Mouse (Mus musculus): ENCODE data around the gene Abhd14b. TPM values are rescaled to one million over a fixed set of nuclear protein-coding genes. Genes with fewer than 3 reads are reported as not detected.

The Abhd14b gene
- polyA plus RNA-seq, 1 experiment from 2014 or later = 4.7 TPM

- Histone ChIP-seq H3K4me3 (no peak overlapping the region), H3K36me3 (no peaks in the 10 kb centered on the region), H3K9ac (replicated peaks) (no peak overlapping the region), H3K27ac (replicated peaks) (no peak overlapping the region), H3K27me3 (peaks cover 14% of the 10 kb centered on the region; the same call in 1 of the 2 replicates), H3K4me1 (peaks cover 33% of the 10 kb centered on the region), H3K9me3 (no peaks in the 10 kb centered on the region), H3K4me2 (replicated peaks) (no peak overlapping the region)
- ATAC-seq (ENCODE audit: low FRiP score, low read depth) = no peak
- 90% methylated on average over 16 of the region's 16 CpGs for WGBS
Observed at GRCm38 (mm10) chr9:106473081-106473752, 26.0 kb downstream of the Abhd14b start.

GRCm38 (mm10) chr9:106473753-106474105 is 26.5 kb downstream of the Abhd14b start:
- H3K27ac ChIP-seq (replicated peaks) = no peak overlapping the region
- WGBS = 68% methylated on average over 5 of the region's 5 CpGs
- peaks cover 14% of the 10 kb centered on the region; the same call in 1 of the 2 replicates for H3K27me3 ChIP-seq
- no peaks in the 10 kb centered on the region for H3K9me3 ChIP-seq
- H3K36me3 ChIP-seq = no peaks in the 10 kb centered on the region
- H3K9ac ChIP-seq (replicated peaks) = no peak overlapping the region
- H3K4me2 ChIP-seq (replicated peaks) = no peak overlapping the region
- ATAC-seq (ENCODE audit: low FRiP score, low read depth) = no peak
- peaks cover 38% of the 10 kb centered on the region for H3K4me1 ChIP-seq
- H3K4me3 ChIP-seq = no peak overlapping the region

GRCm38 (mm10) chr9:106474456-106474855 is 27.2 kb downstream of the Abhd14b start:
- H3K27me3 ChIP-seq = peaks cover 14% of the 10 kb centered on the region; the same call in 1 of the 2 replicates
- H3K9ac ChIP-seq (replicated peaks) = no peak overlapping the region; the same call in 1 of the 2 replicates
- no peak overlapping the region for H3K4me3 ChIP-seq
- no peak overlapping the region for H3K27ac ChIP-seq (replicated peaks)
- ATAC-seq (ENCODE audit: low FRiP score, low read depth) = 0 out of 2 replicates have a peak, but pooled peaks have one; percentile 10
- no peaks in the 10 kb centered on the region for H3K36me3 ChIP-seq
- H3K9me3 ChIP-seq = no peaks in the 10 kb centered on the region
- peak overlapping the region; percentile 18; the same call in 1 of the 2 replicates for H3K4me2 ChIP-seq (replicated peaks)
- peaks cover 38% of the 10 kb centered on the region for H3K4me1 ChIP-seq
- 3% methylated on average over 6 of the region's 6 CpGs for WGBS

GRCm38 (mm10) chr9:106475046-106475445 is 27.8 kb downstream of the Abhd14b start:
- no peak overlapping the region for H3K27ac ChIP-seq (replicated peaks)
- H3K4me2 ChIP-seq (replicated peaks) = no peak overlapping the region
- no peak overlapping the region for H3K4me3 ChIP-seq
- peaks cover 14% of the 10 kb centered on the region; the same call in 1 of the 2 replicates for H3K27me3 ChIP-seq
- WGBS = 56% methylated on average over 7 of the region's 7 CpGs
- no peak overlapping the region; the same call in 1 of the 2 replicates for H3K9ac ChIP-seq (replicated peaks)
- no peaks in the 10 kb centered on the region for H3K36me3 ChIP-seq
- no peaks in the 10 kb centered on the region for H3K9me3 ChIP-seq
- ATAC-seq (ENCODE audit: low FRiP score, low read depth) = no peak
- H3K4me1 ChIP-seq = peaks cover 38% of the 10 kb centered on the region

GRCm38 (mm10) chr9:106475663-106476001 is 28.4 kb downstream of the Abhd14b start, which contains the start of gene Rrp9:
TSS of gene Rrp9 (plus strand) at chr9:106475963.
- peaks cover 38% of the 10 kb centered on the region for H3K4me1 ChIP-seq
- H3K9ac ChIP-seq (replicated peaks) = peak within 1 kb of the TSS; percentile 11
- H3K4me2 ChIP-seq (replicated peaks) = peak within 1 kb of the TSS; percentile 27
- H3K27ac ChIP-seq (replicated peaks) = 0 out of 2 replicates have a peak within 1 kb of the TSS, but pooled peaks have one; percentile 15
- no peak for ATAC-seq (ENCODE audit: low FRiP score, low read depth)
- peak within 1 kb of the TSS; percentile 78; the same call in 1 of the 2 replicates for H3K4me3 ChIP-seq
- 0 out of 2 replicates have a peak, but pooled peaks cover 1% of the 10 kb centered on the region for H3K36me3 ChIP-seq
- peaks cover 14% of the 10 kb centered on the region; the same call in 1 of the 2 replicates for H3K27me3 ChIP-seq
- H3K9me3 ChIP-seq = no peaks in the 10 kb centered on the region
- WGBS = 84% methylated on average over 10 of the region's 10 CpGs

GRCm38 (mm10) chr9:106476002-106476923 is 29.0 kb downstream of the Abhd14b start:
- WGBS = 38% methylated on average over 16 of the region's 16 CpGs
- H3K4me3 ChIP-seq = peak overlapping the region; percentile 78; the same call in 1 of the 2 replicates
- peaks cover 38% of the 10 kb centered on the region for H3K4me1 ChIP-seq
- H3K9me3 ChIP-seq = no peaks in the 10 kb centered on the region
- H3K27me3 ChIP-seq = peaks cover 14% of the 10 kb centered on the region; the same call in 1 of the 2 replicates
- ATAC-seq (ENCODE audit: low FRiP score, low read depth) = no peak
- peak overlapping the region; percentile 11; the same call in 1 of the 2 replicates for H3K9ac ChIP-seq (replicated peaks)
- peaks cover 7% of the 10 kb centered on the region for H3K36me3 ChIP-seq
- peak overlapping the region; percentile 27 for H3K4me2 ChIP-seq (replicated peaks)
- 0 out of 2 replicates have a peak overlapping the region, but pooled peaks have one; percentile 15 for H3K27ac ChIP-seq (replicated peaks)

GRCm38 (mm10) chr9:106476924-106477484 is 29.7 kb downstream of the Abhd14b start, which contains the start of gene Parp3:
TSS of gene Parp3 (minus strand) at chr9:106476949.
- Histone ChIP-seq H3K27ac (replicated peaks) (0 out of 2 replicates have a peak within 1 kb of the TSS, but pooled peaks have one; percentile 15), H3K4me1 (peaks cover 34% of the 10 kb centered on the region), H3K4me2 (replicated peaks) (peak within 1 kb of the TSS; percentile 99), H3K9ac (replicated peaks) (peak within 1 kb of the TSS; percentile 63), H3K27me3 (peaks cover 14% of the 10 kb centered on the region; the same call in 1 of the 2 replicates), H3K9me3 (no peaks in the 10 kb centered on the region), H3K36me3 (peaks cover 14% of the 10 kb centered on the region), H3K4me3 (peak within 1 kb of the TSS; percentile 78)
- peak; percentile 97 for ATAC-seq (ENCODE audit: low FRiP score, low read depth)
- under 1% methylated on average over 41 of the region's 41 CpGs for WGBS

- Histone ChIP-seq H3K4me2 (replicated peaks) (peak overlapping the region; percentile 99), H3K4me1 (peaks cover 33% of the 10 kb centered on the region), H3K4me3 (peak overlapping the region; percentile 78), H3K27ac (replicated peaks) (no peak overlapping the region), H3K27me3 (peaks cover 10% of the 10 kb centered on the region; the same call in 1 of the 2 replicates), H3K9me3 (no peaks in the 10 kb centered on the region), H3K36me3 (peaks cover 17% of the 10 kb centered on the region), H3K9ac (replicated peaks) (peak overlapping the region; percentile 63)
- WGBS = 6% methylated on average over 16 of the region's 16 CpGs
- ATAC-seq (ENCODE audit: low FRiP score, low read depth) = no peak
Observed at GRCm38 (mm10) chr9:106477649-106478048, 30.4 kb downstream of the Abhd14b start.

GRCm38 (mm10) chr9:106478101-106478500 is 30.8 kb downstream of the Abhd14b start:
- Histone ChIP-seq H3K27me3 (peaks cover 7% of the 10 kb centered on the region; the same call in 1 of the 2 replicates), H3K9ac (replicated peaks) (peak overlapping the region; percentile 63), H3K36me3 (peaks cover 22% of the 10 kb centered on the region), H3K4me2 (replicated peaks) (peak overlapping the region; percentile 99), H3K9me3 (no peaks in the 10 kb centered on the region), H3K4me3 (peak overlapping the region; percentile 78), H3K27ac (replicated peaks) (no peak overlapping the region), H3K4me1 (peaks cover 33% of the 10 kb centered on the region)
- ATAC-seq (ENCODE audit: low FRiP score, low read depth) = no peak
- 86% methylated on average over 9 of the region's 9 CpGs for WGBS

- Histone ChIP-seq H3K4me2 (replicated peaks) (no peak overlapping the region), H3K27me3 (no peaks in the 10 kb centered on the region; the same call in 1 of the 2 replicates), H3K36me3 (peaks cover 46% of the 10 kb centered on the region), H3K4me1 (peaks cover 20% of the 10 kb centered on the region), H3K27ac (replicated peaks) (no peak overlapping the region), H3K4me3 (no peak overlapping the region), H3K9me3 (no peaks in the 10 kb centered on the region), H3K9ac (replicated peaks) (no peak overlapping the region)
- WGBS = 95% methylated on average over 7 of the region's 7 CpGs
- ATAC-seq (ENCODE audit: low FRiP score, low read depth) = no peak
Observed at GRCm38 (mm10) chr9:106480541-106480940, 33.3 kb downstream of the Abhd14b start.

- Histone ChIP-seq H3K4me1 (peaks cover 20% of the 10 kb centered on the region), H3K36me3 (peaks cover 51% of the 10 kb centered on the region), H3K27ac (replicated peaks) (no peak overlapping the region), H3K27me3 (no peaks in the 10 kb centered on the region; the same call in 1 of the 2 replicates), H3K9ac (replicated peaks) (no peak overlapping the region), H3K4me3 (no peak overlapping the region), H3K4me2 (replicated peaks) (no peak overlapping the region), H3K9me3 (no peaks in the 10 kb centered on the region)
- WGBS = 94% methylated on average over 14 of the region's 15 CpGs
- ATAC-seq (ENCODE audit: low FRiP score, low read depth) = no peak
Observed at GRCm38 (mm10) chr9:106481075-106481474, 33.8 kb downstream of the Abhd14b start.
